Mouse (Mus musculus) G1E (cell line): ENCODE data around the gene Rnf187.

ENCODE experiments used
- CTCF ChIP-seq: IDR thresholded peaks from 2 replicates; pipeline ENCODE4 v1.5.1; 2012; ENCODE audit warnings: low read depth, low read length, inconsistent platforms, mixed read lengths
- GATA1 ChIP-seq: IDR thresholded peaks from 2 replicates; pipeline ENCODE4 v1.6.1; 2012; ENCODE audit warnings: borderline replicate concordance, low read length, inconsistent platforms, mixed read lengths
- POLR2AphosphoS5 ChIP-seq: IDR thresholded peaks from 2 replicates; pipeline ENCODE4 v1.6.1; 2012; ENCODE audit warnings: low read depth, low read length, inconsistent platforms; ENCODE audit not compliant: insufficient replicate concordance
- TAL1 ChIP-seq: conservative IDR thresholded peaks from 2 replicates; pipeline ENCODE4 v1.6.1; 2012; ENCODE audit warnings: low read depth, low read length, inconsistent platforms, mixed read lengths

- TF ChIP-seq CTCF (no peak), TAL1 (no peak), GATA1 (no peak), POLR2AphosphoS5 (no peak)
Observed at GRCm38 (mm10) chr11:58959921-58960465, 21.3 kb upstream of the Rnf187 start.
